Mouse (Mus musculus): Measurements from ENCODE around the gene Aph1b.

Gene Aph1b

GRCm38 (mm10) chr9:66739516-66739915 lies 55.8 kb downstream of the Aph1b start:
- no peak for DNase-seq (ENCODE audit: low read depth)

- DNase-seq (ENCODE audit: low read depth): no peak
These were observed 58.7 kb downstream of the Aph1b start for GRCm38 (mm10) chr9:66736551-66736950.

- no peak for DNase-seq (ENCODE audit: low read depth)
These were observed 59.3 kb downstream of the Aph1b start for GRCm38 (mm10) chr9:66736016-66736415.

DNA sequence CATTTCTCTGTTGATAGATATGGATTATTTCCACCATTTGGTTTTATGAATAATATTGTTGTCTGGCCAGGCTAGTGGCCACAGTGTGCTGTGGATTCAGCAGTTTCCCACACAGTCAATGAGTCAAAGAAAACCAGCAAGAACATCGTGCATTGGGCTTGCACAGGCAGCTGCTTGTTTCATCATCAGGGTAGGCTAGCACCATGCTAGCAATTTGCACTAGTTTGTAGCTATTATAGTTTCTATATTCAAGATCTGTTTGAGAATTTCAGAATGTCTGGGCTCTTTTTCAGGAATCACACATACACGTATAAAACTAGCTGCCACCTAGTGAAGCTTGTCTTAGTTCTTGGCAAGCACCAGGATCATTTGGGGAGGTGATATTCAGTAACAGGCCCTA lies 60.2 kb downstream of the Aph1b start:
- no peak for DNase-seq (ENCODE audit: low read depth)

DNA sequence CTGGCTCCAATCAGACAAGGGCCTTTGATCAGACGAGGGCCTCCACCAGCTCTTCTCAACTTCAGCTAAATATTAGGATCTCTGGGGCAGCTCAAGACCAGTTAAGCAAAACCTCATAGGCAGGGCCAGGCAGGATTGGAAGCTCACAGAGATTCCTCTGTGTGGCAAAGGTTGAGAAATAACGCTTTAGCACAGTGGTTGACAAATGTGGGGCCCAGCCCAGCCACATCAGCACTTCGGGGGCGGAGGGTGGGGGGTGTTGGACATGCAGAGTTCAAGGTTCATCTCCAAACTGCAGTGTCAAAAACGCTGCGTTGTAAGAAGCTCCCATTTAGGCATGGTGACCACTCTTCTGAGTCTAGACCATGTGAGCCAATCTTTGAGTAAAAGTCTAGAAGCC lies 60.7 kb downstream of the Aph1b start:
- DNase-seq (ENCODE audit: low read depth): no peak

- DNase-seq (ENCODE audit: low read depth): no peak
These were observed 62.2 kb downstream of the Aph1b start for GRCm38 (mm10) chr9:66732791-66733691.

- no peak for DNase-seq (ENCODE audit: low read depth)
These were observed 64.0 kb downstream of the Aph1b start for GRCm38 (mm10) chr9:66731284-66731683.

- DNase-seq (ENCODE audit: low read depth): no peak
These were observed 64.7 kb downstream of the Aph1b start for GRCm38 (mm10) chr9:66730556-66730955.

- DNase-seq (ENCODE audit: low read depth): no peak
These were observed 68.0 kb downstream of the Aph1b start for GRCm38 (mm10) chr9:66727333-66727732.

- no peak for DNase-seq (ENCODE audit: low read depth)
These were observed 69.7 kb downstream of the Aph1b start for GRCm38 (mm10) chr9:66725591-66725990.
